Comparison of ENCODE assay signal across 8 mouse cellular contexts in the genomic region with DNA sequence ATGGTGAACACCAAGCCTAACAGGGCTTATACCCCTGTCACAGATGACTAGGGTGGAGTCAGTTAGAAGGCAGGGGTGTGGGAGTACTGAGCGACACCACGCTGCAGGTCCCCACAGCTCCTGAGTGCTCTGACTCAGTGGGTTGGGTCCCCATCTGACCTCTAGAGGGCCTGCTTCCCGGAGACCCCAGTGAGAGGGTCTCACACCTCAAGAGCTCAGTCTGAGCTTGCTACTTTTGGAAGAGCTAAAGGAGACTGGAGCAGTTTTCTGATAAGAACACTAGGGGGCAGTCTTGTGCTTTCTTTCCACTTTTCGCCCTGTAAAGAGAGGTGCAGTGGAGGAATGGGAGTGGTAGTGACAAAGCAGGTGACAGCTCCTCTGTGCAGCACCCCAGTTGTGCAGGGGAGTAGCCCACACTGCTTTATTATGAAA. TPM values are rescaled to one million over a fixed set of nuclear protein-coding genes. Genes with fewer than 3 reads are reported as not detected.
DNase-seq lines count a peak whose midpoint lies in the region; ATAC-seq and TF ChIP-seq lines count a peak whose summit lies in the region.

No protein-coding gene starts in this region.

- no peaks in the 10 kb centered on the region for H3K27me3 ChIP-seq in cerebellum, adult 2 months (ENCODE audit: control insufficient read depth, insufficient read depth, low read length)
- no peaks in the 10 kb centered on the region for H3K27me3 ChIP-seq in midbrain, embryonic 15.5 days (replicated peaks)

- TF ChIP-seq CTCF in cerebellum, adult 2 months (IDR thresholded peaks at IDR 0.05; ENCODE audit: borderline replicate concordance, insufficient read depth, low read depth, low read length) = peak; percentile 80

- H3K4me1 ChIP-seq in cerebellum, adult 2 months (ENCODE audit: control insufficient read depth, insufficient read depth, low read length) = peaks cover 29% of the 10 kb centered on the region
- peaks cover 33% of the 10 kb centered on the region for H3K4me1 ChIP-seq in midbrain, embryonic 15.5 days

- 0 out of 2 replicates have a peak overlapping the region, but pooled peaks have one; percentile 6 for H3K9ac ChIP-seq in midbrain, embryonic 15.5 days

- H3K9me3 ChIP-seq in midbrain, embryonic 15.5 days = no peaks in the 10 kb centered on the region

- H3K36me3 ChIP-seq in midbrain, embryonic 15.5 days (replicated peaks) = no peaks in the 10 kb centered on the region

- no peak overlapping the region for H3K27ac ChIP-seq in cerebellum, adult 2 months (ENCODE audit: insufficient read depth, low read length)
- no peak overlapping the region for H3K27ac ChIP-seq in midbrain, embryonic 15.5 days

- no peak for DNase-seq in frontal cortex, postnatal 14 days (ENCODE audit: low spot score in 2 of 2)
- peak; percentile 70 for DNase-seq in CD4-positive, CD25-positive, alpha-beta regulatory T cell, adult 2 months (ENCODE audit: low read depth, low spot score)
- peak; percentile 66 for DNase-seq in cerebellum, adult 2 months
- DNase-seq in frontal cortex, postnatal 36 days (ENCODE audit: low spot score in 2 of 2) = peak; percentile 40 to 54
- DNase-seq in kidney, postnatal 14 days = peak; percentile 45
- no peak for DNase-seq in urinary bladder, postnatal 10 days (ENCODE audit: low spot score)

- no peak for TF ChIP-seq POLR2A in cerebellum, adult 2 months (IDR thresholded peaks at IDR 0.05; ENCODE audit: borderline replicate concordance, insufficient read depth, low read length)

- no peak overlapping the region for H3K4me3 ChIP-seq in cerebellum, adult 2 months (replicated peaks; ENCODE audit: insufficient read depth, low read depth, low read length)
- H3K4me3 ChIP-seq in midbrain, embryonic 15.5 days = no peak overlapping the region

- 15% methylated on average over 4 of the region's 4 CpGs for WGBS in cerebellum, adult 2 months
- WGBS in midbrain, embryonic 15.5 days = 1% methylated on average over 4 of the region's 4 CpGs

- ATAC-seq in frontal cortex, adult (ENCODE audit: low TSS enrichment) = peak; percentile 62; the same call in 1 of the 2 replicates
- peak; percentile 72 for ATAC-seq in midbrain, embryonic 15.5 days (replicated peaks)

- no peak overlapping the region for H3K4me2 ChIP-seq in midbrain, embryonic 15.5 days

RNA-seq across cellular contexts. Expression of gene Nacc2, which starts 30.9 kb away (rescaled TPM):
- 117 and 124 TPM in 2 replicates for polyA plus RNA-seq in cerebellum, adult 2 months (2012; rRNA removed)
- polyA plus RNA-seq in midbrain, embryonic 15.5 days (2015; fragmentation: Nextera tagmentation; extraction: Ambion mirVana) = 14.3 and 16.9 TPM in 2 replicates

RNA-seq across cellular contexts. Expression of gene Lhx3, which starts 54.2 kb away (rescaled TPM):
- 1.1 and 1.3 TPM in 2 replicates for polyA plus RNA-seq in cerebellum, adult 2 months (2012; rRNA removed)
- 0.13 TPM in 1 of 2 replicates, not detected in the other for polyA plus RNA-seq in midbrain, embryonic 15.5 days (2015; fragmentation: Nextera tagmentation; extraction: Ambion mirVana)

Comparison
In these comparisons a context has a peak if more than half of its experiments do, and no peak if none do; other contexts are left out.
1. DNase-seq: peak in CD4-positive, CD25-positive, alpha-beta regulatory T cell, adult 2 months (single experiment), cerebellum, adult 2 months (2 of 2), frontal cortex, postnatal 36 days (2 of 2) and kidney, postnatal 14 days (single experiment); none in frontal cortex, postnatal 14 days (0 of 2) and urinary bladder, postnatal 10 days (single experiment).